In the genomic region with DNA sequence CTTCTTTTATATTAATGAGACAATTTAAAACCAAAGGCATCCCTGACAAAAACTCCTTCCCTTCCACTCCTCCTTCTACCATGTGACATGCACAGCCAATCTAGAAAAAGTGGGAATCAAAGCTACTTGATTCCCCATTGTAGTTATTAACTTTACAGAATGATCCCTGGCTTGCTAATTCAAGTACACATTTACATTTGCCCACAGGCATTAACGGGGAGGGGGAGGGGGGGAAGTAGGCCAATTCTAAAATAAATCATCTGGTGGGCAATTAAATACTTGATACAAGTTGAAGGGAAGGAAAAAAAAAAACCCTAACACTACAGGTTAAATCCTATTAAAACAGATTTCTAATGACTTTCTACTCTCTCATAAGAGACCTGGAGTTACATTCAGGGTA, we compare ENCODE assay signal across 17 mouse cellular contexts.
"Had no signal": no experiment of that assay in that cellular context is flagged by ENCODE, and none has a peak within 500 bp of the region (broad histone marks: within the 10 kb centered on the region; RNA-seq: fewer than 3 reads in every experiment).

No protein-coding gene starts in this region.

- ATAC-seq: liver, postnatal 0 days; lung, postnatal 0 days had no signal

- H3K4me2 ChIP-seq: liver, embryonic 15.5 days; lung, embryonic 15.5 days; midbrain, embryonic 13.5 days; neural tube, embryonic 12.5 days; stomach, embryonic 15.5 days had no signal

- H3K27ac ChIP-seq: liver, embryonic 15.5 days; lung, embryonic 15.5 days; macrophage; midbrain, embryonic 13.5 days; neural tube, embryonic 12.5 days; stomach, postnatal 0 days had no signal

- H3K4me3 ChIP-seq: liver, embryonic 15.5 days; lung, embryonic 15.5 days; megakaryocyte, embryonic 14.5 days; midbrain, embryonic 13.5 days; neural tube, embryonic 12.5 days; stomach, embryonic 15.5 days had no signal

- H3K9ac ChIP-seq: liver, embryonic 15.5 days; liver, postnatal 0 days; lung, embryonic 15.5 days; midbrain, embryonic 13.5 days; neural tube, embryonic 12.5 days; stomach, embryonic 15.5 days had no signal

- DNase-seq: liver, postnatal 0 days; lung, adult 2 months; lung, postnatal 14 days; lung, postnatal 36 days; right cerebral cortex, postnatal 14 days; thymus, adult 2 months; thymus, postnatal 25 days; thymus, postnatal 4 days had no signal

- H3K36me3 ChIP-seq: liver, embryonic 15.5 days; lung, embryonic 15.5 days; midbrain, embryonic 13.5 days; neural tube, embryonic 12.5 days; stomach, embryonic 15.5 days had no signal

- H3K9me3 ChIP-seq: liver, embryonic 15.5 days; lung, embryonic 15.5 days; megakaryocyte, embryonic 14.5 days; midbrain, embryonic 13.5 days; neural tube, embryonic 12.5 days; stomach, embryonic 15.5 days had no signal

- H3K4me1 ChIP-seq: liver, embryonic 15.5 days; megakaryocyte, embryonic 14.5 days; stomach, embryonic 15.5 days had no signal

- H3K27me3 ChIP-seq: liver, embryonic 15.5 days; lung, embryonic 15.5 days; megakaryocyte, embryonic 14.5 days; midbrain, embryonic 13.5 days; neural tube, embryonic 12.5 days; stomach, embryonic 15.5 days had no signal
